Mouse (Mus musculus) kidney, postnatal 10 days (tissue): Measurements from ENCODE around the gene Nploc4.
"Not testable (repeated sequence)": the region's sequence is repeated elsewhere in the genome, so short reads cannot be mapped to it uniquely, and the experiment has no call there.

Experiments
- DNase-seq: peaks from one replicate; pipeline ENCODE4 v3.0.0; 2021; ENCODE audit warnings: mixed read lengths

The Nploc4 gene

DNA sequence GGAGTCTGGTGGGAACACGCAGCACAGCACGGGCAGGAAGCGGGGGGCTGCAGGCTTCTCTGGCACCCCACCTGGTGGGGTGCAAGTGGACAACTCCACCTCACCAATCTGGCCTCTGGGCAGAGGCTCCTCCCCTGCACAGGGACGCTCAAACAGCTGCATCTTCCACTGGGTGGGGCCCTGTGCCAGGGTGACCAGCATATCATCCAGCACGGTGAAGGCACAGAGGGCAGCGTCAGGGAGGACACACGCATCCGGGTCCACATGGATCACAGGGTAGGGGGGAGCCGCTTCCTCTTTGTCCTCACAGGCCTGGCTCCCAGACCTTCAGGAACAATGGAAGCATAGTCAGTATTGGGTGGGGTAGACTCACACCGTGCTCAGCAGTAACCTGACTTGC is 60.2 kb downstream of the Nploc4 start:
- DNase-seq: peak; percentile 43

DNA sequence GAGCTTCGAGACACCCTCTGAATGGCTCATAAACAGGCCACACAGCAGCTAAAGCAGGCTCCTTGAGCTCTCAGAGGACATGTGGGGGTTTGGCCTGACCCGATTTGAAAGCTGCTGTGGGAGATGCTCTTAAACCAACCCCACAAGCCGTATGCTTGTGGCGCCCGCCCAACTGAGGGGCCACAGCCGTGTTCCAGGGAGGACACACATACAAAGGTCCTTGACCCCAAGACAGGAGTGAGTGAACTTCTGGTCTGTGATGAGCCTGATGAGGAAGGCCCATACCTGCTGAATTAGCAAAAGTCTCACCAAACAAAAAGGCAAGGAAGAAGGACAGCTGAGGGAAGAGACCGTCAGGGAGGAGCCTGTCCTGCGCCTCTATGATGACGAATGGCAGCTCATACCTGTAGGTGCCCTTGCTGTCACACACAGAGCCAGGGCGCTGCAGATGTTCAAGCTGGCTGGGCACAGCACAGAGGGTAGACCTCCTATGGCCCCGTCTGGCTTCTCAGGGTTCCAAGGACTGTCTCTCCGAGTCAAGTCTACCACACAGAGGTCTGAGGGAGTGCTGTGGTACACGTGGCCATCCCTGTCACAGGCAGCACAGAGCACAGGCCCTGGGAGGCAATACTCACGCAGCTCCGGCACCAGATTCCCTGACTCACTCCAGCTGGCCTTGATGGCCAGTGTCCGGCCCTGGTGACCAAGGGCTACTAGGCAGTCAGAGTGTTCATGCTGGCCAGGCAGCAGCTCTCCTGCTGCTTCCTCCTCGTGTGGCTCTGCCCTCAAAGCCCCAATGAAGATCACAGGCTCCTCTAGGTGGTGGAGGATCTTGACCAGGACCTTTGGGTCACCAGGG is 61.0 kb downstream of the Nploc4 start:
- DNase-seq: no peak

DNA sequence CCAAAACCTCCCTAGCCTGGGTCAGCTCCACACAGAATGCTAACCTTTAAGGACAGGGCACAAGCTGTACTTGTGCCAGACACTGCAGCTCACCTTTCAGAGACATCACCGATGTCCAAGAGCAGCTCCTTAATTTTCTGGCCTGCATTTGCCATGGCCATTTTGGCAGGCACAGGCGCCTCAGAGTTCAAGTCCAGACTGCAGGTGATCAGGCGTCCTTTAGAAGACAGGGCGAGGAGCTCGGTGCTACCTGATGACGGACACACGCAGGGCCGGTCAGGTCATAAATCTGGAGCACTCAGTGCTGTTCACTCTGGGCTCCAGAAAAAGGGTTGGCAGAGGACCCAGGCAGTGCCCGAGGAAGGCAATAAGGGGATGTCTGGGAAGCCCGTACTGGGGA is 62.2 kb downstream of the Nploc4 start:
- no peak for DNase-seq

DNA sequence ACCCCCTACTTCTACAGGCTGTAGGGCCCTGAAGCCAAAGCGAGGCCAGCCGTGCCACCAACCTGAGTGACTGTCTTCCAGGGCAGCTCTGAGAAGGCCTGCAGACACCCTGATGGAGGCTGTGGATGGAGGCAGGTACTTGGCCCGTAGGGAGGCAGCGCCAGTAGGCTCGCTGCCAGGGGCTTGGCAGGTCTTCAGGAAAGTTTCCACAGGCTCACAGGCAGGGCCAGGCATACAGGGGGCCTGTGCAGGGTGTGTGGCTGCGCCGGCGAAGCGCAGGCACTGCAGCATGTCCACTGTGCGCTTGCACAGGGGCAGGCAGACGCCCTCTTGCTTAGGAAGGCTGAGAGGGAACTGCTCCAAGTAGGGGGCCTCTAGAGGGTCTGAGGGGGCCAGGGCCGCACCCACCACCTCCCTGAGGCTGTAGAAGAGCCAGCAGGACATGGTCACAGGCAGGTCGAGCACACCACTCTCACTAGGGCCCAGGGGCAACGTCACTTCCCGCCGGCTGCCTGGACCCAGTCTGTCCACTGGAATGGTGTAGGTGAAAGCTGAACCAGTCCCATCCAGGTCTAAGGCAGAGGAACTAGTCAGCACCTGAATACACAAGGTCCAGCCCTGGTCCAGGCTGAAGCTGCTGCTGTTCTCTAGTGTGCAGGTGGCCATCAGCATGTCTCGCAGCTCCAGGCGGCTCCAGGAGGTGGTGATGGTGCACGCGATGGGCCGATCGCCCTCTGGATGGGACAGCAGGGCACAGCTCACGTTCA is 63.5 kb downstream of the Nploc4 start:
- peak; percentile 52 for DNase-seq

DNA sequence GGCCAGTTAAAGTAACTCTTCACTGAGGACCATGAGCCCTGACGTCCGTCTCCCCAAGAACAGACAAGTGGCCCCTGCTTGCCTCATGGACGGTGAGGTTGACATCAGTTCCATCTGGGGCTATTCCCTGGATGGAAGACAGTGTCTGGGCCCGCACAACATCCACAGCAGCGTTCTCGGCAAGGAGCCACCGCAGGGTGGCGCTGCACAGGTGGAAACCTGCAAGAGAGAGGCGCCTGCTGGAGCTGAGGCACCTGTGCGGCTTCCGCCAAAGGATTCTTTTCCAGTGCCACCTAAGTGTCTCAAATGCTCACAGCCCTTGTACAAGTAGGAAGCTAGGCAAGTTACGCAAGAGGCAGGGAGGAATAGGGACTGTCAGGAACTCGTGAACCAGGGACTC is 64.5 kb downstream of the Nploc4 start:
- peak; percentile 12 for DNase-seq

DNA sequence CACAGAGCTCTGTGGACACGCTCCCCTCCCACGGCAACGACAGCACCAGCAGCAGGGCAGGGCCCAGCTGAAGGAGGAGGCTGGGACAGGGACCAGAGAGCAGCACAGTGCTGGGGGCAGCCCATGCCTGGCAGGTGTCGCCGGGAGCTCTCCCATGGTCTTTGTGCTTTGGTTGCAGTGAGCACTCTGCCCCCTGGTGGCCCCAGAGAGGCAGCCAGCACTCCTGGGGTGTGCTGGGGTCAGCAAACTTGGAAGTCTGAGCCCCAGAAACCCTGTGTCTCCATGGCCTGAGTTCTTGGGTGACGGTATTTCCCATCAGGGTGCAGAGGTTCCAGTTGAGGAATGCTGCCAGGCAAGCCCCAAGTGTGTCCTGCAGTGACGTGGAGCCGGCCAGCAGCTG is 67.9 kb downstream of the Nploc4 start:
- DNase-seq: peak; percentile 85

DNA sequence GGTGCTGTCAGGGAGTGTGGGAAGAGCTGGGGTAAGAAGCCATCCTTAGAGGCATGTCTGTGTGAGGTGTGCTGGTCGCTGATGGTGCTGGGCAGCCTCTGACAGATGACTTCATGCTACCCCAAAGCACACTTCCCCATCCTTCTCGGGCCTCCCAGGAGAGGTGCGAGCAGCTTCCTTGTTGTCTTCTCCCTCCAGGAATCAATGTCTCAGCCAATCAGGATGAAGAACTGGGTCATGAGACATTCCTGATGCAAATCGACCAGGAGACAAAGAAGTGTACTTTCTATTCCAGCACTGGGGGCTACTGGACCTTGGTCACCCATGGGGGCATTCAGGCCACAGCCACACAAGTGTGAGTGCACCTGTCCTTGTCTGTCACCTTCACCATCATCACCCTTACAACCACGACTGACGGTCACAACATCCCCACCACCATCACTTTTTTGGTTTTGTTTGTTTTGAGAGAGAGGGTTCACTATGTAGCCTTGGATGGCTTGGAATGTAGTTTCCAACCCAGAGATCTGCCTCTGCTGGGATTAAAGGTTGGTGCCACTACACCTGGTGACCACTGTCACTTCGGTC is 71.0 kb downstream of the Nploc4 start:
- DNase-seq: no peak

DNA sequence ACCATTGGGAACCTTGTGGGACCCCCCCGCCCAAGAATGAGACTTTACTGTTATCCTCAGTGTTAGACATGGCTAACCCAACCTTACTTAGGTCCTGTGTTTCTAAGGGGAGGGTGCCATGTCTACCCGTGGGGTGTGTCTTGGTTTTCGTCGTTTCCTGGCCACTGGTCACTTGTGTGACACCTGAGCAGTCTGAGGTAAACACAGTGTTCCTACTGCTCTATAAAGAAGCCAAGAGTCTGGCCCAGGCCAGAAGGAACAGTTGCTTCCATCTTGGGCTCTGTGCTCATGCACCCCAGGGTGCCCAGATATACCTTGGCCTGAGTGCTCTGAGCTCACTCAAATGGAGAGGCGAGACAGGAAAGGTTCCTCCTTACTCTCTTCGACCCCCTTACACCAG is 74.6 kb downstream of the Nploc4 start:
- no peak for DNase-seq

DNA sequence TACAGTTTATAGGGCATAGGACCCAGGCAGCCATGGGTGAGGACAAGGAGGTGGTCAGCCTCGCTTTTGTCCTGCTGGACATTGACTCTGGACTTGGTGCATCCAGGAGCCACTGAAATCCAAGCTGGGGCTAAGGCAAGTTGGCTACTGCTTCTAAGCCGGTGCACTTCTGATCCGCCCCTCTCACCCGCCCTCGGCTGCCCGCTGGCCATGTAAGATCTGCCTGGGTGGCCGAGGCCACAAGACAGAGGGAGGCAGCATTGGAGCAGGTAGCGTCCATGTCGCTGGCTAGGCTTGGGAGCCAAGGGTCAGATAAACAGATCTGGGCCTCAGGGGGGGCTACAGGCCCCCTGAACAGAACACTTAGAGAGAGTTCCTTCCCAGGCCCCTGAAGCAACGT is 76.2 kb downstream of the Nploc4 start, which contains the start of gene Fscn2:
TSS of gene Fscn2 (plus strand) at position 240 of the 400 bp plus-strand sequence.
- no peak for DNase-seq

DNA sequence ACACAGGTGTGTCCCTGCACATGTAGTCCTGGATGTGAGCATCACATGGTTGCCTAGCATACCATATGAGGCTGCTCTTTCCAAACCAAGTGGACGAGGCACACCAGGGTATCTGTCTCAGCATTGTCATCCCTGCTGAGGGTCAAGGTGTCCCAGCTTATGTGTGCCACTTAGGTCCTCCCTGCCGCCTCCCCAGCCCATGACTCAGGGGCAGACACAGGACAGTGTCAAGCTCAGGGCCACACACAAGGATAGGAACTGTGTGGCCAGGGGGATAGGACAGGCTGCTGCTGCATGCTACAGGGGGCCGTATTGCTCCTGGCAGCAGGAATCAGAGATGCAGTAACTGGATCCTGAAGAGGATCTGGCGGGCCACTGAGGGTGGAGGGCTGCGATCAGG is 76.8 kb downstream of the Nploc4 start:
- no peak for DNase-seq

DNA sequence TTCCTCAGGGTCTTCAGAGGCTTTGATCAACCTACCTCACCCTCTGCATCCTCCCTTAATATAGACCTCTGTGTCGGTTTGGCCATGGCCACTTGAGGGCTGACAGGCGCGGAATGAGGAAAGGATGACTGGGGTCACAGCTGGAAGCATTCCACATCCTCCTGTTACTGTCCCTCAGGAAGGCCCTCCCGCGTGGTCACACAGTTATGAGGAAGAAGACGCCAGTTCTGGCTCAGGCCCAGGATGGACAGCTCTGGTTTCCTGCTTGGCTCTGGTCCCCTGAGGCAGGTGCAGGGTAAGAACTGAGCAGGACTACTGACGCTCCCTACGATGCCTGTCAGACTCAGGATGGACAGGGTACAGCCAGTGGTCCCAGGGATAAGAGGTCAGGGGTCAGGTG is 77.4 kb downstream of the Nploc4 start:
- DNase-seq: peak; percentile 85

DNA sequence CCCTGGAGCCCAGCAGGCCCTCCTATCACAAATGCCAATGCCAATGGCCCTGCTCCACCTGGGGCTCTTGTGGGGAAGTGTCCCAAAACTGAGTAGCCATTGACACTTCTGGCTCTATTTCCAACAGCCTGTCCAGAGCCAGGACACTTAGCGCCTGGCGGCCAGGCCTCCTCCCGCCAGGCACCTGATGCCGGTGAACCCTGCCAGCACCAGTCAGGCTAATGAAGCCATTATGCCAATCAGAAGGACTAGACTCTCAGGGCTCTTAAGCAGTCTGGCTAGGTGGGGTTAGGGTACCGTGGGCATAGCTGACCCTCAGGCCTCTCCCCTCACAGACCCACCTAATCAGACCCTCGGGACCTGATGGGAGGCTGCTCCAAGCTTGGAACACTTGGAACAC is 78.1 kb downstream of the Nploc4 start:
- DNase-seq: no peak

DNA sequence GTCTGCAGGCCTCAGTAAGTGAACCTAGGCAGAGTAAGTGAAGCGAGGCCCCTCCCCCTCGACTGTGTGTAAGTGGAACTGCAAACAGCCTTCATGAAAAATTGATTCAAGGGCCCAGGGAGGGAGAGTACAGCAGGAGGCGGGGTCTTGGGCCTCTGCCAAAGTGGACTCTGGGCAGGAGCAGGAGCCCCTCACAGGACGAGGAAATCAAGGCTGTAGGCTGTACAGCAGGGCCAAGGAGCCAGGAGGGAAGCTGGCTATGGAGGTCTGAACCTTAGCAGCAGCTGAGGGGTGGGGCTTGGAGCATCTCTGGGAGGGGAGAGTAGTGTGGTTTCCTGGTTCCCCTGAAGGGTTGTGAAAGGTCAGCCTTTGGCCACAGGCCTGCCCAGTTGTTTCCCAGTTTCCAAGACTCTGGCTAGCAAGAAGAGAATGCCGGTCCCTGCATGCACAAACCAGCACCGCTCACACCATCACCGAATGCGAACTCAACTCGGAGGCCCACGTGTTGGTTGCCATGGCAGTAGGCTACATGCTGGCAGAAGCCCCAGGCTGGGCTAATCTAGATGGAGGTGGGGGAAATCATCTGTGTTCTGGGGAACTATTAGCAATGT is 79.6 kb downstream of the Nploc4 start:
- DNase-seq: peak; percentile 90

DNA sequence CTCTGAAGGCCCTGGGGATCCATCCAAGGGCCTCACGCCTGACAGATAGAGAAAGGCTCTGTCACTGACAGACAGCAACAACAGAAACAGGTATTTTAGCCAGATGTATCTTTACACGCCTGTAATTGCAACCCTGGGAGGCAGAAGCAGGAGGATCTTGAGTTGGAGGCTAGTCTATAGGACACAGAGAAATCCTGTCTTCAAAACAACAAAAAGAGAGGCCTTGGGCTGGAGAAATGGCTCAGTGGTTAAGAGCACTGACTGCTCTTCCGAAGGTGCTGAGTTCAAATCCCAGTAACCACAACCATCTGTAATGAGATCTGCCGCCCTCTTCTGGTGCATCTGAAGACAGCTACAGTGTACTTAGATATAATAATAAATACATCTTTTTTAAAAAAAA is 80.6 kb downstream of the Nploc4 start:
- no peak for DNase-seq

DNA sequence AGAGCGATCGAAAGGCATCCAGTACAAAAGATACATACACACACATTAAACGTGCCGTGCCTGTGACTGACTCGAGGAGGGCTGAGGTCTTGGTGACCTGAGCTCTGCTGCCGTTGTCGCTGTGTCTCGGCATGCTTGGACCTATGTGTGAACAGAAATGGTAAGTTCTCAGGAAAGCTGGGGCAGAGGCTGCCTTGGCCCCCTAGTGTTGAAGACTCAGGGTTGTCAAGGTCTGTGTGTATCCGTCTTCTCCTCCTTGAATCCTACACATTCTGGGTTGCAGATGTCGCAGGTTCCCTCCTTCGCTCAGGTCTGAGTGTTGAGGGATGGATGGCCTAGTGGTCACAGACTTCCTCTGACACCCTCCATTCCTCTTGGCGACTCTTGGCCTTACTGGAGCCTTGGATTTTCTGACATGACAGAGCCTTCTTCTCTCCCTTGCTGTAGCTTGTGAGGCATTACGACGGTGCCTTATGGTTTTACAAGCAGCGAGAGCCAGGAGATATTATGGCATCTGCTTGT is 81.1 kb downstream of the Nploc4 start:
- DNase-seq: no peak

DNA sequence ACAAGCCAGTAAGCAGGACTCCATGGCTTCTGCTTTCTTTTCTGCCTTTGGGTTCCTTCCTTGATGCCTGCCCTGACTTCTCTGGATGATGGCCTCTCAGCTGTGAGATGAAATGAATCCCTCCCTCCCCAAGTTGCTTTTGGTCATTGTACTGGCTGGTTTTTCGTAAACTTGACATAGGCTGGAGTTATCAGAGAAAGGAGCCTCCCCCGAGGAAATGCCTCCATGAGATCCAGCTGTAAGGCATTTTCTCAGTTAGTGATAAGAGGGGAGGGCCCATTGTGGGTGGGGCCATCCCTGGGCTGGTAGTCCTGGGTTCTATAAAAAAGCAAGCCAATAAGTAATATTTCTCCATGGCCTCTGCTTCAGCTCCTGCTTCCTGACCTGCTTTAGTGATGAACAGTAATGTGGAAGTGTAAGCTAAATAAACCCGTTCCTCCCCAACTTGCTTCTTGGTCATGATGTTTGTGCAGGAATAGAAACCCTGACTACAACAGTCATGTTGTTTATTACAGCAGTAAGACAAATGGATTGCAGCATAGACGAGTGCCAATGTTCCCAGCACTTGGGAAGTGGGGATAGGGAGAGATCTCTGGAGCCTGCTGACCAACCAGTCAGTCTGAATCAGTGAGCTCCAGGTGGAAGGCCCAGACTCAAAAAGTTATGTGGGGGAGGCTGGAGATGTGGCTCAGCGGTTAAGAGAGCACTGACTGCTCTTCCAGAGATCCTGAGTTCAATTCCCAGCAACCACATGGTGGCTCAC is 82.0 kb downstream of the Nploc4 start:
- DNase-seq: peak; percentile 50

DNA sequence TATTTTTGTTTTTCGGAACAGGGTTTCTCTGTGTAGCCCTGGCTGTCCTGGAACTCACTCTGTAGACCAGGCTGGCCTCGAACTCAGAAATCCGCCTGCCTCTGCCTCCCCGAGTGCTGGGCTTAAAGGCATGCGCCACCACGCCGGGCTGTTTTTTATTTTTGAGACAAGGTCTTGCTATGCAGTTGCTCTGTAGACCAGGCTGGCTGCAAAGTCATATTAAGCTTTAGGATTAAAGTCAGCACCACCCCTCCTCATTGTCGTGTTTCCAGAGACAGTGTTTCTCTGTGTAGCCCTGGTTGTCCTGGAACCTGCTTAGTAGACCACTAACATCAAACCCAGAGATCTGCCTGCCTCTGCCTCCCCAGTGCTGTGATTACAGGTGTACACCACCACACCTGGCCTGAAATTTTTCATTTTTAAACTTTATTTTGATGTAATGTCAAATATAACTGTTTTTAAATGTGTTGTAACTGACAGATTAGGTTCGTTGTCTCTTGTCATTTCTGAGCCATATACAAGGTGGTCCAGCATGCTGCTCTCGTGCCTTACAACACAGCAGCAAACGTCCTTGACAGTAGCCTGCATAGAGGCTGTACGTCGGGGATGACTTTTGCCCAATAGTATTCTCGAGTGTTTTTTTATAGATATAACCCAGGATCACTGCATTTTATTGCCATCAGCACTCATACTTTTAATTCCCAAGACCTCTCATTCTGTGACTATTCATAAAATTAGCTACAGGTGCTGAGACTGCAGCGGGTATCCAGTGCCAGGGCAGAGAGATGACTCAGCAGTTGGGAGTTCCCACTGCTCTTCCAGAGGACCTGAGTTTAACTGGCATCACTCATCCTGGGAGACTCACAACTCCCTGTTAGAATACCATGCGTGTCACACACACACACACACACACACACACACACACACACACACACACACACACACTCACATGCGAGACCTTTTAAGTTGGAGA is 82.9 kb downstream of the Nploc4 start:
- DNase-seq: peak; percentile 15

DNA sequence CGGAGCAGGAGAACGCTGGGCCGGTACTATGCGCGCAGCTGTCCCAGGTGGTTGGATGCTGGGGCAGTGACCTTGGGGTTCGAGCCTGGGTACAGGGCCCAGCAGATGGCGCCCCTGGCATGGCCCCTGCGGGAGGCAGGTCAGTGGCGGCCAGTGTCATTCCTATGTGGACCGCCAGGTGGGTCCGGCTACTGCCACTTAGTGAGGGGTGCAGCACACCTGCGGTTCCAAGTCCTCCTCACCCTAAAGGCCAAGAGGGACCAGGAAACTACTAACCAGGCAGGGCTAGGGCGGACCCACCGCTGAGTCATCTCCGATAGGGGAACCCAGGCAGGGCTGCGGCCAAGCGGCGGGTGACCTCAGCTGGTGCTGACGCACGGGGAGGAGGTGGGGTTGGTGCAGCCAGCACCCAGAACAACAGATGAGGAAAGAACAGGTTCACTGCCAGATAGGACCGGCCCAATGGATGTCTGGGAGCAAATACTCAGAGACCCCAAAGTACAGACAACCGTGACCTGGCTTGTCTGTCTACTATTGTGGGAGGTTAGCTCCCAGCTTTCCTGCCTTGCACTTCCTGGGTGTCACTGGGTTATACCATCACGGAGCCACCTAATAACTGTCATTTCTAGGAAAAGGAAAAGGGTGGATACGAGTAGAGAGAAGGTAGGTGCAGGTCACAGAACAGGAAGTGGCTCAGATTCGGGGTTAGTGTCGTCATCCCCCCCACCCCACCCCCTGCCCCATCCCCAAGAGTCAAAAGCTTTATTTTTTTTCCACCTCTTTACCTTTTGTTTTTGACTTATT is 83.8 kb downstream of the Nploc4 start:
- DNase-seq: peak; percentile 92

DNA sequence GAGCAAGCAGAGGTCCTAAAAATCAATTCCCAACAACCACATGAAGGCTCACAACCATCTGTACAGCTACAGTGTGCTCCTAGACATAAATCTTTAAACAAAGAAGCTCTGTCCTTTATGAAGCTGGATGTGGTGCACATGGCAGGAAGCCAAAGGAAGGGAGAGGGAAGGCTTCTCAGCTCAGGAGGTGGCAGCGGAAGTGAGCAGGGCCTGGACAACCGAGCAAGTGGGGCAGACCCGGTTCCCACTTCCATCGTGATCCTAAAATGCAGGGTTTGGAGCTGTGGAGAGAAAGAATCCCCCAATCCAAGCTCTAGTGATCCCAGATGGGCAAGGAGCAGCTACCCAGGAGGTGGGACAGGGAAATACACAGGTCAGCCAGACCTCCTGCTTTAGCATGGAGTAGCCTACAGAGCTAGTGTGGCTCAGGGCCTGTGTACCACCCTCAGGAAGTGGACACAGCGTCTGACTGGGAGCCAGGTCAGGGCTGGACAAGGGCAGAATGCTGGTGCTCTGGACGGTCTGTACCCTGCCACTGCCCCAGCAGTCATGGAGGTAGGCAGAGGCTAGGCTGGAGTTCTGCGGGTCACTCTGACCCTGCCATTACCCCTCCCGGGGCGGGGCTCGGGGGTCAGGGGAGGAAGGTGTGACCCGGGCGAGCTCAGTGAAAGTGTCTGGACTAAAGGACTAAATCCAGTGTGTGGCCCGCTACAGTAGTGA is 84.8 kb downstream of the Nploc4 start:
- DNase-seq: peak; percentile 78

DNA sequence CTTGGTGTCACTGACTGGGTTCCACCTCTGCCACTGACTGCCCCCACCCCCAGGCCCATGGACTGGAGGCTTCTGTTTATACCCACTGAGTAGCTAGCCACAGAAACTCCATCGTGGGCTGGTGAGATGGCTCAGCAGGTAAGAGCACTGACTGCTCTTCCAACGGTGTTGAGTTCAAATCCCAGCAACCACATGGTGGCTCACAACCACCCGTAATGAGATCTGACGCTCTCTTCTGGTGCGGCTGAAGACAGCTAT is 85.5 kb downstream of the Nploc4 start:
- not testable (repeated sequence) for DNase-seq
